Mouse (Mus musculus) embryonic fibroblast, embryonic 13.5 days (primary cell): ENCODE measurements at regions not wholly inside any gene's neighbourhood (a gene's known extent, or its start where the extent isn't known, plus 50 kb on each side); places are given as distances from the start of the nearest gene placed in this dataset.

Experiments
- CTCF ChIP-seq: IDR thresholded peaks from 2 replicates; pipeline ENCODE4 v1.5.1; 2011; ENCODE audit warnings: mild to moderate bottlenecking, control low read depth, low read length, moderate library complexity, borderline replicate concordance; ENCODE audit not compliant: insufficient read depth
- POLR2A ChIP-seq: IDR thresholded peaks from 2 replicates; pipeline ENCODE4 v1.6.1; 2011; ENCODE audit warnings: low read depth, mild to moderate bottlenecking, control low read depth, low read length, moderate library complexity

DNA sequence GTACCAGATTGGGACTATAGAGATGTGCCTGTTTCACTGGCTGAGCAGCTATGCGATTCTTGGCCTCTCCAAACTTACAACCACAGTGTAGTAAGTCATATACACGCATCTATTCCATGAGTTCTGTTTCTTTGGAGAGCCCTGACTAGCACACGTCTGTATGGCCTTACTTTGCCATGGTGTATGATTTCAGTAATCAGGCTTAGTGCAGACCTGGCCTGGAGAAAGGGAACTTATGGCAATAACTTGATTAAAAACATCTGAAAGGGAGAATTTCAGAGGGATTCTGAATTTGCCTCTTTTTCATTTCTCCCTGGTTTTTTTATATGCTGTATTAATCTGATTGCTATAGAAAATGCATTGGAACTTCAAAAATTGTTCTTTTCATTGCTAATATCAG is 148.0 kb upstream of the Gm5148 start:
- TF ChIP-seq POLR2A (no peak), CTCF (no peak)
